Mouse (Mus musculus) myocyte (in vitro differentiated cells): Measurements from ENCODE around the gene Hebp2.
"Not testable (repeated sequence)": the region's sequence is repeated elsewhere in the genome, so short reads cannot be mapped to it uniquely, and the experiment has no call there.

ENCODE experiments used
- CEBPB ChIP-seq: IDR thresholded peaks from 2 replicates; pipeline ENCODE4 v1.6.1; 2011; ENCODE audit warnings: mild to moderate bottlenecking, moderate library complexity; ENCODE audit not compliant: poor library complexity, insufficient read depth, severe bottlenecking
- E2F4 ChIP-seq: IDR thresholded peaks from one replicate; pipeline ENCODE4 v1.6.1; 2011; ENCODE audit warnings: mild to moderate bottlenecking, control low read depth, moderate library complexity; ENCODE audit not compliant: insufficient read depth
- MAX ChIP-seq: IDR thresholded peaks from one replicate; pipeline ENCODE4 v1.6.1; 2011; ENCODE audit warnings: low read depth, mild to moderate bottlenecking, control low read depth
- MYOG ChIP-seq, 3 experiments: IDR thresholded peaks; one replicate each; pipeline ENCODE4 v1.6.1; 2011; ENCODE audit warnings: control low read depth in 2 of 3, low read depth in 2 of 3, mild to moderate bottlenecking in 2 of 3; ENCODE audit not compliant: insufficient read length in 2 of 3, control insufficient read depth in 1 of 3, insufficient read depth in 1 of 3
- POLR2A ChIP-seq: IDR thresholded peaks from one replicate; pipeline ENCODE4 v1.6.1; 2011; ENCODE audit warnings: low read depth, mild to moderate bottlenecking, control low read depth, moderate library complexity; ENCODE audit not compliant: insufficient read length
- TCF12 ChIP-seq: IDR thresholded peaks from one replicate; pipeline ENCODE4 v1.6.1; 2011; ENCODE audit warnings: mild to moderate bottlenecking, control low read depth; ENCODE audit not compliant: poor library complexity, insufficient read depth, severe bottlenecking
- TCF3 ChIP-seq: IDR thresholded peaks from one replicate; pipeline ENCODE4 v1.6.1; 2011; ENCODE audit warnings: low read depth, control low read depth; ENCODE audit not compliant: insufficient read length
- USF1 ChIP-seq: IDR thresholded peaks from one replicate; pipeline ENCODE4 v1.6.1; 2011; ENCODE audit warnings: low read depth, mild to moderate bottlenecking, control low read depth, moderate library complexity

GRCm38 (mm10) chr10:18559076-18559475 lies 13.2 kb upstream of the Hebp2 start:
- not testable (repeated sequence) for TF ChIP-seq USF1; POLR2A; TCF12; CEBPB; MAX; TCF3; MYOG (IDR thresholded peaks at IDR 0.05; ENCODE audit: control insufficient read depth in 1 of 3, insufficient read depth in 1 of 3, insufficient read length in 2 of 3, low read depth in 2 of 3); E2F4
